In genomic region chr11:77607538-77608455, GRCm38 (mm10) we compare ENCODE assay signal across 8 mouse cellular contexts. TPM values are rescaled to one million over a fixed set of nuclear protein-coding genes. Genes with fewer than 3 reads are reported as not detected.
A peak's percentile ranks its signal among the peaks of the same experiment; 100 is the strongest.
DNase-seq lines count a peak whose midpoint lies in the region; ATAC-seq lines count a peak whose summit lies in the region.

Gene Taok1, minus strand, starts transcription at chr11:77607815.

- H3K36me3 ChIP-seq in hindbrain, embryonic 11.5 days (ENCODE audit: control insufficient read depth, insufficient read depth, low read length): no peaks in the 10 kb centered on the region

- DNase-seq in Muller cell, postnatal 12 days (ENCODE audit: inconsistent ontology term): peak; percentile 98
- DNase-seq in cerebellum, adult 9-11 months: peak; percentile 96
- DNase-seq in frontal cortex, adult 2 months (ENCODE audit: extremely low spot score in 1 of 2, low spot score in 1 of 2): peak; percentile 91 to 96
- DNase-seq in hindbrain, embryonic 11.5 days (ENCODE audit: low spot score): peak; percentile 98
- DNase-seq in layer of hippocampus, postnatal 10 days (ENCODE audit: low spot score in 2 of 2): peak; percentile 91 to 95
- DNase-seq in lung, postnatal 10 days: peak; percentile 98
- peak; percentile 92 for DNase-seq in ovary, postnatal 36 days (ENCODE audit: low spot score)
- DNase-seq in thymus, postnatal 25 days: peak; percentile 94

- H3K27me3 ChIP-seq in hindbrain, embryonic 11.5 days (ENCODE audit: control insufficient read depth, insufficient read depth, low read length): no peaks in the 10 kb centered on the region

- peak within 1 kb of the TSS; percentile 99 for H3K4me3 ChIP-seq in hindbrain, embryonic 11.5 days (ENCODE audit: low read depth, low read length)

- H3K27ac ChIP-seq in hindbrain, embryonic 11.5 days (ENCODE audit: low read depth, low read length): peak within 1 kb of the TSS; percentile 97

- ATAC-seq in hindbrain, embryonic 11.5 days (ENCODE audit: low FRiP score): peak; percentile 91

- peak within 1 kb of the TSS; percentile 96 for H3K9ac ChIP-seq in hindbrain, embryonic 11.5 days (ENCODE audit: low read depth, low read length)

- no peaks in the 10 kb centered on the region for H3K9me3 ChIP-seq in hindbrain, embryonic 11.5 days (ENCODE audit: control insufficient read depth, low read length)

- H3K4me2 ChIP-seq in hindbrain, embryonic 11.5 days (replicated peaks; ENCODE audit: low read depth, low read length): peak within 1 kb of the TSS; percentile 56

- 2% methylated on average over 47 of the region's 71 CpGs for WGBS in hindbrain, embryonic 11.5 days

- H3K4me1 ChIP-seq in hindbrain, embryonic 11.5 days (replicated peaks; ENCODE audit: control insufficient read depth, insufficient read depth, low read length): no peaks in the 10 kb centered on the region

RNA-seq across cellular contexts. Expression of gene Taok1, which starts in this region (rescaled TPM):
- polyA plus RNA-seq in frontal cortex, adult 2 months (2012; rRNA removed): 30.8 and 32.5 TPM in 2 replicates
- polyA plus RNA-seq in hindbrain, embryonic 11.5 days (2014; fragmentation: Nextera tagmentation; extraction: Ambion mirVana): 20.4 and 26.3 TPM in 2 replicates
- total RNA-seq in layer of hippocampus, postnatal 10 days (2021): 100 to 1,000 TPM; 107 to 118 TPM

Comparison
In these comparisons a context has a peak if more than half of its experiments do, and no peak if none do; other contexts are left out.
1. Peak in every context shown above with its lines: DNase-seq, ATAC-seq, H3K4me3 ChIP-seq and H3K27ac ChIP-seq.